Mouse (Mus musculus) liver, embryonic 14.5 days (tissue): ENCODE measurements at regions not wholly inside any gene's neighbourhood (a gene's known extent, or its start where the extent isn't known, plus 50 kb on each side); places are given as distances from the start of the nearest gene placed in this dataset.

Source experiments
- ATAC-seq: fragments of 200-750 bp; cut with Nextera tagmentation; 2 replicates; pipeline ENCODE4 v1.8.0; 2017; ENCODE audit warnings: moderate number of reproducible peaks, mild to moderate bottlenecking, moderate library complexity; ENCODE audit not compliant: insufficient read depth
- DNase-seq, 3 experiments: peaks; one replicate each; pipeline ENCODE4 v3.0.0-alpha.2; 2012 to 2013; ENCODE audit warnings: low read depth in 3 of 3, low spot score in 3 of 3
- H3K27ac ChIP-seq: fragments of 300-500 bp; sonication (generic); 2 replicates; pipeline ENCODE4 v1.5.1; 2014; ENCODE audit warnings: moderate library complexity, mild to moderate bottlenecking, control low read depth, inconsistent platforms
- H3K27me3 ChIP-seq: fragments of 300-500 bp; sonication (generic); 2 replicates; pipeline ENCODE4 v1.6.1; 2014; ENCODE audit warnings: mild to moderate bottlenecking, low read length, moderate library complexity; ENCODE audit not compliant: control insufficient read depth, insufficient read depth
- H3K36me3 ChIP-seq: fragments of 300-500 bp; sonication (generic); replicated peaks from 2 replicates; pipeline ENCODE4 v1.6.1; 2014; ENCODE audit warnings: low read depth; ENCODE audit not compliant: control insufficient read depth, insufficient read depth
- H3K4me1 ChIP-seq, 2 experiments: fragments of 200-500 bp in 1 of 2; fragments of 300-500 bp in 1 of 2; sonication (generic) in 1 of 2; replicated peaks; 2 replicates each; pipeline ENCODE4 v1.6.1; 2012 to 2014; ENCODE audit warnings: antibody characterized with exemption in 1 of 2, inconsistent platforms in 1 of 2, low read length in 1 of 2; ENCODE audit not compliant: control insufficient read depth in 2 of 2, insufficient read depth in 2 of 2
- H3K4me2 ChIP-seq: fragments of 300-500 bp; sonication (generic); 2 replicates; pipeline ENCODE4 v1.6.1; 2014; ENCODE audit warnings: low read depth, mild to moderate bottlenecking, control low read depth, moderate library complexity
- H3K4me3 ChIP-seq, 2 experiments: fragments of 200-500 bp in 1 of 2; fragments of 300-500 bp in 1 of 2; sonication (generic) in 1 of 2; 2 replicates each; pipeline ENCODE4 v1.5.1; 2012 to 2014; ENCODE audit warnings: low read depth in 2 of 2, low read length in 2 of 2, mild to moderate bottlenecking in 2 of 2, control low read depth in 1 of 2, inconsistent platforms in 1 of 2, moderate library complexity in 1 of 2; ENCODE audit not compliant: insufficient read depth in 1 of 2
- H3K9ac ChIP-seq: fragments of 300-500 bp; sonication (generic); replicated peaks from 2 replicates; pipeline ENCODE4 v1.6.1; 2014; ENCODE audit warnings: mild to moderate bottlenecking, control low read depth, moderate library complexity
- H3K9me3 ChIP-seq: fragments of 300-500 bp; sonication (generic); 2 replicates; pipeline ENCODE4 v1.6.1; 2016; ENCODE audit warnings: low read length, mixed read lengths; ENCODE audit not compliant: control insufficient read depth
- CTCF ChIP-seq: IDR thresholded peaks from 2 replicates; pipeline ENCODE4 v1.5.1; 2016; ENCODE audit warnings: antibody characterized with exemption, low read depth, control low read depth
- EP300 ChIP-seq: IDR thresholded peaks from 2 replicates; pipeline ENCODE4 v1.6.1; 2016; ENCODE audit warnings: antibody characterized with exemption, low read depth
- WGBS: fragments of 180-500 bp; shearing (Covaris S2); extraction: QIAGEN DNeasy Blood & Tissue Kit; methylation state at CpG from one replicate; pipeline ENCODE4 v1.1.7; 2014; ENCODE audit not compliant: insufficient replicate concordance; 5-methylcytosine and 5-hydroxymethylcytosine counted together

DNA sequence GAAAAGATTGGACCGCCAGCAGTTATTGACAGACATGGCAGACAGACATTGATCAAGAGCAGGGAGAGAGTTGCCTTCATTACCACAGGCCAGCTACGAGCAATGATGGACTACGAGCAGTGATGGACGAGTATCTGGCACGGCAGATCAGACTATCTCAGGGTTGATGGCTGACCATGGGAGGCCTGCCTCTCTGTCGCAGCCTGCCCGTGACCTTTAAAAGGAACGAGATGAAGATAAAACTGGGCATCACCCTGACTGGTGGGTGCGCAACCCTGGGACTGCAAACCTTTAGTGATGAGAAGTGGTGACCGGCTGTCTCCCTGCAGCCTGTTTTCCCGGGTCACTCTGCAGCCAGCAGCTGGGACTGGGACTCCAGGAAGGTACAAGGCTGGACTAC, 80.3 kb upstream of the 1700021F07Rik start:
- no peak for ATAC-seq
- no peak for DNase-seq
- WGBS, result 62% methylated on average over 11 of the region's 11 CpGs

DNA sequence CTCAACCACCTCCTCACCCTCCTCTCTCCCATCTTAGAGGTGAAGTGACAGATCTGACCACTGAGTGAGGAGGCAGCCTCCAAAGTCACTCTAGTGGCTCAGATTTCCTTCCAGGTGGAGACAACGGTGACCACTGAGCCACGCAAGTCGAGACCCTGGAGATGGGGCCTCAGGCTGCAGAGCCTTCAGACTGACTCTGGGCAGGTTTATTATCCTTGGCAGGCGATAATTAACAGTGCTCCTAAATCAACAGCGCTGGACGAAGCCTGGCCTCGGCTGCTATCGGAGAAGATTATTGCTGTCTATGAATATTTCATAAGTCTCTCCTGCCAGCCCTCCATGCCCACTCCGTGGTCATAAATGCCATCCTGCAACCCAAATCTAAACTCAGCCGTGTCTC, 79.1 kb upstream of the 1700021F07Rik start:
- Histone ChIP-seq H3K9ac (no peak overlapping the region), H3K4me1 (no peaks in the 10 kb centered on the region), H3K27me3 (no peaks in the 10 kb centered on the region), H3K4me3 (no peak overlapping the region), H3K9me3 (no peaks in the 10 kb centered on the region), H3K36me3 (no peaks in the 10 kb centered on the region), H3K27ac (no peak overlapping the region), H3K4me2 (no peak overlapping the region)
- 65% methylated on average over 10 of the region's 10 CpGs for WGBS
- TF ChIP-seq EP300 (no peak), CTCF (no peak)
- DNase-seq, result no peak
- no peak for ATAC-seq

More for the DNA sequence above, 80.3 kb upstream of the 1700021F07Rik start:
- Histone ChIP-seq H3K4me1 (no peaks in the 10 kb centered on the region), H3K9me3 (no peaks in the 10 kb centered on the region), H3K4me3 (no peak overlapping the region), H3K27me3 (no peaks in the 10 kb centered on the region), H3K27ac (no peak overlapping the region), H3K4me2 (no peak overlapping the region), H3K36me3 (no peaks in the 10 kb centered on the region), H3K9ac (no peak overlapping the region)
- TF ChIP-seq CTCF, result no peak
- TF ChIP-seq EP300, result no peak

DNA sequence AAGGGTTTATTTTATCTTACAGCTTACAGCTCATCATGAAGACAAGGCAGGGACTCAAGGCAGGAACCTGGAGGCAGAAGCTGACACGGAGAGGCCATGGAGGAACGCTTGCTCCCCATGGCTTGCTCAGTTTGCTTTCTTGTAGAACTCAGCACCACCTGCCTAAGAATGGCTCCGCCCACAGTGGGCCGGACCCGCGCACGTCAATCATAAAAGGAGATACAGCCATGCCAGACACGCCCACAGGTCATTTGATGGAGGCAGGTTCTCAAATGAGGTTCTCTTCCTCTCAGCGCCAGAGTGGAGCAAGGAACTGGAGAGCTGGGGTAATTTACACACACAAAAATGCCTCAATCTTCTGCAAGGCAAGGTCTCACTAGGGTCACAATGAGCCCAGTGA, 78.0 kb upstream of the 1700021F07Rik start:
- no peaks in the 10 kb centered on the region for H3K36me3 ChIP-seq
- no peaks in the 10 kb centered on the region for H3K9me3 ChIP-seq
- no peak overlapping the region for H3K4me2 ChIP-seq
- no peak overlapping the region for H3K4me3 ChIP-seq
- ATAC-seq (no peak), DNase-seq (no peak)
- no peaks in the 10 kb centered on the region for H3K27me3 ChIP-seq
- 58% methylated on average over 9 of the region's 9 CpGs for WGBS
- H3K9ac ChIP-seq, result no peak overlapping the region
- no peaks in the 10 kb centered on the region for H3K4me1 ChIP-seq
- no peak overlapping the region for H3K27ac ChIP-seq
- TF ChIP-seq EP300, result no peak
- no peak for TF ChIP-seq CTCF

DNA sequence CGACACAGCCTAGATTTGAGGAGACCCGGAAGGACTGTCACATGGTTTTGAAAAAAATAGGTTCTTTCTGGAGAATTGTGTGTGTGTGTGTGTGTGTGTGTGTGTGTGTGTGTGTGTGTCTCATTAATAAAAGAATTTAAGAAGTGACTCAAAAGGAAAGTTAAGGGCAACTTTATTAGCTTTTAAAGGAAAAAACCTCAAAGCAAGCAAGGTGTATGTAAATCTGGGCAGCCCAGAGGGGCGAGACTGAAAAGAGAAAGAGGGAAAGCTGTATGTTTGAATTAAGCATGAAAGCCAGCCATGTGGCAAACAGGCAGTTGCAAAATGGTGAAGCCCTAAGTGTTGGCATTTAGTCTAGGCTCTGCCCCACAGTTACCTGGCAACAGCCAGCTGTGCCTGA, 77.3 kb upstream of the 1700021F07Rik start:
- H3K4me1 ChIP-seq, result no peaks in the 10 kb centered on the region
- no peaks in the 10 kb centered on the region for H3K9me3 ChIP-seq
- no peaks in the 10 kb centered on the region for H3K27me3 ChIP-seq
- H3K4me3 ChIP-seq, result no peak overlapping the region
- no peak overlapping the region for H3K27ac ChIP-seq
- no peak overlapping the region for H3K4me2 ChIP-seq
- DNase-seq, result no peak
- WGBS, result 54% methylated on average over 3 of the region's 3 CpGs
- ATAC-seq, result no peak
- H3K36me3 ChIP-seq, result no peaks in the 10 kb centered on the region
- H3K9ac ChIP-seq, result no peak overlapping the region
- TF ChIP-seq EP300 (no peak), CTCF (no peak)

DNA sequence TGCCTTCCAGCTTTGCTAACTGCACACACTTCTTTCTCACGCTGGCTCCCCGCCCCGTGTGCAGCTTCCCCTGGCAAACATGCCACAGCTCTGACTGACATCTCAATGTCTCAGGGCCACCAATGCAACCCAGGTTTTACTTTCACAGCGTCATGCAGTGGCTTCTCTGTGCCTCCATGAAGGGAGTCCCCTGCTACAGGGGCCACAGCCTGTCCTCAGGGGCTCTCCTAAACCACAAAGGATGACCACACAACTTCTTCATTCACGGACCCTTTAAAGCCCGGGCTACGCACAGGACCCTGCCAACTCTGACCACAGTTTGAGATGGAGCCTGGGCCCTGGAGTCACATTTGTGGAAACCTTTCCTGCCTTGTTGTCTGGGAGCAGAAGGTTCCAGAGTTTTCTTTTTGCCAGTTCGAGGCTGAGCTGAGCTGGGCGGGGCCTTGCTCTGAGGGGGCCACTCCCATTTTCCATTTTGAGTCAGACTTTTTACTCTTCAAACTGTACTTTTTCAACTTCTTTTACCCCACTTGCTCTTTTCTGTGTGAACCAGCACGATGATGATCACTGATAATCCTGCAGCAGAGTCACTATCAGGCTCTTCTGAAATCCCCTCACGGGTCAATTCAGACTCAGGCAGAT, 73.7 kb upstream of the 1700021F07Rik start:
- Histone ChIP-seq H3K4me1 (no peaks in the 10 kb centered on the region), H3K27ac (no peak overlapping the region), H3K36me3 (no peaks in the 10 kb centered on the region), H3K9me3 (no peaks in the 10 kb centered on the region), H3K27me3 (no peaks in the 10 kb centered on the region), H3K9ac (no peak overlapping the region), H3K4me2 (no peak overlapping the region), H3K4me3 (no peak overlapping the region)
- DNase-seq (no peak), ATAC-seq (no peak)
- TF ChIP-seq CTCF (no peak), EP300 (no peak)
- WGBS, result 35% methylated on average over 11 of the region's 11 CpGs
